Comparison of ENCODE assay signal across 9 mouse cellular contexts in the genomic region with DNA sequence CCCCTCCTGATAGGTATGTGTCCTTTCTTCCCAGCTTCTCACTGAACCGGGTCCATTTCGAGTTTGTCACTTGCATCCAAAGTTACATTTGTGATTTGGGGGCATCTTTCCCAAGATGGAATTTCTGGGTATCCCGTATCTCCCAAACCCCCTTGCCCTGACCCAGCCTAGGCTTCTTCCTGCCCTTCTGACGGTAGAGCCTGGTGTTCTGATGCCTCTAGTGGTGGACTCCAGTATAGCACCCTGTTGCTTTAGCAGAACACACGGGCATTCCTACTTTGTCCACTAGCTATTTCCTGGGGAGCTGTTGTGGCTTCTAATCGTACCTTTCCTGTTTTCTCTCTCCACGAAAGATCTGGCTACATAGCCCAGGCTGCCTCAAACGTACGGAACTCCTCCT. TPM values are rescaled to one million over a fixed set of nuclear protein-coding genes. Genes with fewer than 3 reads are reported as not detected.
A peak's percentile ranks its signal among the peaks of the same experiment; 100 is the strongest.
DNase-seq lines count a peak whose midpoint lies in the region; ATAC-seq and TF ChIP-seq lines count a peak whose summit lies in the region.
"Had no signal": no experiment of that assay in that cellular context is flagged by ENCODE, and none has a peak within 500 bp of the region (broad histone marks: within the 10 kb centered on the region; RNA-seq: fewer than 3 reads in every experiment).

No protein-coding gene starts in this region.

- H3K4me1 ChIP-seq in stomach, postnatal 0 days (replicated peaks; ENCODE audit: control insufficient read depth, insufficient read depth) = no peaks in the 10 kb centered on the region

- no peak for TF ChIP-seq EP300 in stomach, postnatal 0 days (optimal IDR thresholded peaks at IDR 0.05)

- peak; percentile 94 for TF ChIP-seq CTCF in stomach, postnatal 0 days (IDR thresholded peaks at IDR 0.05; ENCODE audit: low read depth)

- H3K4me2 ChIP-seq in stomach, postnatal 0 days (replicated peaks; ENCODE audit: low read depth) = no peak overlapping the region

- ATAC-seq in inflammation-experienced regulatory T-cells, adult 6 months = peak; percentile 78
- ATAC-seq in stomach, postnatal 0 days (ENCODE audit: low FRiP score, low TSS enrichment) = 0 out of 2 replicates have a peak, but pooled peaks have one; percentile 58

- H3K36me3 ChIP-seq in stomach, postnatal 0 days (ENCODE audit: control insufficient read depth, insufficient read depth, low read length) = no peaks in the 10 kb centered on the region
- H3K36me3 ChIP-seq: hindbrain, embryonic 15.5 days had no signal

- no peak overlapping the region for H3K4me3 ChIP-seq in stomach, postnatal 0 days (ENCODE audit: low read depth, low read length)
- H3K4me3 ChIP-seq: hindbrain, embryonic 15.5 days had no signal

- peak; percentile 80 for DNase-seq in urinary bladder, postnatal 14 days (ENCODE audit: low spot score)
- DNase-seq in urinary bladder, adult 2 months (ENCODE audit: low spot score) = no peak
- peak; percentile 54 to 69 for DNase-seq in cerebellum, adult 18-20 months
- DNase-seq in frontal cortex, postnatal 14 days (ENCODE audit: low spot score in 2 of 2) = peak; percentile 36 to 64
- DNase-seq in left cerebral cortex, postnatal 36 days (ENCODE audit: low spot score in 2 of 2) = peak; percentile 60 to 65
- peak; percentile 87 for DNase-seq in naive thymus-derived CD4-positive, alpha-beta T cell, adult 2 months (ENCODE audit: low read depth)
- peak; percentile 84 for DNase-seq in stomach, postnatal 0 days (ENCODE audit: low spot score)

- no peaks in the 10 kb centered on the region for H3K27me3 ChIP-seq in stomach, postnatal 0 days (ENCODE audit: control insufficient read depth, insufficient read depth, low read length)

- H3K9me3 ChIP-seq in stomach, postnatal 0 days (ENCODE audit: control insufficient read depth, low read length) = no peaks in the 10 kb centered on the region
- H3K9me3 ChIP-seq: hindbrain, embryonic 15.5 days had no signal

- intact Hi-C loops in left cerebral cortex, postnatal 36 days (cut with DNase I) = loop anchor here (1.0 to 2.0 kb wide), 3 partner anchors 182 to 363 kb away; no protein-coding TSS in a partner anchor

- H3K9ac ChIP-seq in stomach, postnatal 0 days (ENCODE audit: low read length) = no peak overlapping the region
- H3K9ac ChIP-seq: hindbrain, embryonic 15.5 days had no signal

- WGBS in stomach, postnatal 0 days = 21% methylated on average over 9 of the region's 9 CpGs

- H3K27ac ChIP-seq in stomach, postnatal 0 days (replicated peaks) = no peak overlapping the region
- H3K27ac ChIP-seq: hindbrain, embryonic 15.5 days had no signal

RNA-seq across cellular contexts. Expression of gene Zfp831, which starts 32.3 kb away (rescaled TPM):
- polyA plus RNA-seq in urinary bladder, adult 2 months (2012; rRNA removed) = 0.04 and 0.07 TPM in 2 replicates
- 1 to 10 TPM; 7.7 to 9.6 (median 9.0) TPM for polyA plus RNA-seq in inflammation-experienced regulatory T-cells, adult 6 months (2017; shearing (Covaris generic))
- 10 to 100 TPM; 14.2 to 20.2 TPM for total RNA-seq in left cerebral cortex, postnatal 36 days (2021)
- polyA plus RNA-seq in stomach, postnatal 0 days (2015; fragmentation: Nextera tagmentation; extraction: Ambion mirVana) = 0.01 TPM in 1 of 2 replicates, not detected in the other
